Mouse (Mus musculus) heart, adult 2 months (tissue): ENCODE measurements around the gene Ankrd11. TPM values are rescaled to one million over a fixed set of nuclear protein-coding genes. Genes with fewer than 3 reads are reported as not detected.

Experiments
- DNase-seq, 2 experiments: peaks; one replicate each; pipeline ENCODE4 v3.0.0; 2021
- H3K27ac ChIP-seq: fragments of 200-600 bp; 2 replicates; pipeline ENCODE4 v1.8.1; 2022
- H3K27me3 ChIP-seq: fragments of 200-500 bp; 2 replicates; pipeline ENCODE4 v1.6.1; 2012; ENCODE audit warnings: mild to moderate bottlenecking, low read length, inconsistent platforms, mixed read lengths; ENCODE audit not compliant: control insufficient read depth, insufficient read depth
- H3K36me3 ChIP-seq: fragments of 200-500 bp; 2 replicates; pipeline ENCODE4 v1.6.1; 2012; ENCODE audit warnings: low read length, inconsistent platforms; ENCODE audit not compliant: control insufficient read depth, insufficient read depth
- H3K4me1 ChIP-seq: fragments of 200-500 bp; 2 replicates; pipeline ENCODE4 v1.6.1; 2011; ENCODE audit warnings: low read length; ENCODE audit not compliant: control insufficient read depth, insufficient read depth
- H3K4me3 ChIP-seq: fragments of 200-600 bp; 2 replicates; pipeline ENCODE4 v1.8.1; 2022
- H3K79me2 ChIP-seq: fragments of 200-500 bp; replicated peaks from 2 replicates; pipeline ENCODE4 v1.6.1; 2012; ENCODE audit warnings: mild to moderate bottlenecking, inconsistent platforms, low read length, moderate library complexity, mixed read lengths; ENCODE audit not compliant: control insufficient read depth, insufficient read depth
- H3K9ac ChIP-seq: fragments of 200-500 bp; 2 replicates; pipeline ENCODE4 v1.6.1; 2012; ENCODE audit warnings: low read depth, mild to moderate bottlenecking, control low read depth, inconsistent platforms, low read length, mixed read lengths
- CTCF ChIP-seq: fragments of 200-600 bp; IDR thresholded peaks from 2 replicates; pipeline ENCODE4 v1.8.1; 2022; ENCODE audit warnings: antibody characterized with exemption, mild to moderate bottlenecking, moderate library complexity
- EP300 ChIP-seq: fragments of 200-500 bp; IDR thresholded peaks from 2 replicates; pipeline ENCODE4 v1.6.1; 2011; ENCODE audit warnings: low read depth, low read length, control low read depth; ENCODE audit not compliant: insufficient read depth
- POLR2A ChIP-seq: fragments of 200-500 bp; IDR thresholded peaks from 2 replicates; pipeline ENCODE4 v1.6.1; 2011; ENCODE audit warnings: mild to moderate bottlenecking, low read depth, low read length, control low read depth; ENCODE audit not compliant: insufficient read depth
- WGBS: fragments of 180-500 bp; shearing (Covaris S2); methylation state at CpG from one replicate; pipeline ENCODE4 v1.1.7; 2018; 5-methylcytosine and 5-hydroxymethylcytosine counted together
- intact Hi-C: fragments of 180-260 bp; cut with DNase I; formaldehyde crosslinking; loops from one replicate; pipeline ENCODE4 v1.15.1; 2025
- polyA plus RNA-seq: library from polyadenylated mRNA; depleted of rRNA; stranded (reverse); fragments of >200 nt; gene quantifications from 2 replicates; pipeline ENCODE4 v1.2.3, GENCODE M21; 2012
- total RNA-seq, 2 experiments: library from RNA; stranded (reverse); gene quantifications; 2 replicates each; pipeline ENCODE4 v1.2.3; 2021

The Ankrd11 gene
- total and polyA plus RNA-seq, 3 experiments: 34.4 to 76.3 (median 68.0) TPM

- Histone ChIP-seq H3K27ac (no peak overlapping the region), H3K27me3 (no peaks in the 10 kb centered on the region), H3K36me3 (peaks cover 25% of the 10 kb centered on the region), H3K4me1 (peaks cover 29% of the 10 kb centered on the region), H3K79me2 (peaks cover 10% of the 10 kb centered on the region), H3K9ac (no peak overlapping the region), H3K4me3 (no peak overlapping the region)
- intact Hi-C loops: no loop called here
- TF ChIP-seq EP300: no peak
- TF ChIP-seq CTCF: no peak
- no peak for TF ChIP-seq POLR2A
- DNase-seq: no peak
Measured at GRCm38 (mm10) chr8:122933973-122934372, 108.1 kb downstream of the Ankrd11 start.

GRCm38 (mm10) chr8:122932561-122932959, 109.5 kb downstream of the Ankrd11 start:
- no peak for DNase-seq

DNA sequence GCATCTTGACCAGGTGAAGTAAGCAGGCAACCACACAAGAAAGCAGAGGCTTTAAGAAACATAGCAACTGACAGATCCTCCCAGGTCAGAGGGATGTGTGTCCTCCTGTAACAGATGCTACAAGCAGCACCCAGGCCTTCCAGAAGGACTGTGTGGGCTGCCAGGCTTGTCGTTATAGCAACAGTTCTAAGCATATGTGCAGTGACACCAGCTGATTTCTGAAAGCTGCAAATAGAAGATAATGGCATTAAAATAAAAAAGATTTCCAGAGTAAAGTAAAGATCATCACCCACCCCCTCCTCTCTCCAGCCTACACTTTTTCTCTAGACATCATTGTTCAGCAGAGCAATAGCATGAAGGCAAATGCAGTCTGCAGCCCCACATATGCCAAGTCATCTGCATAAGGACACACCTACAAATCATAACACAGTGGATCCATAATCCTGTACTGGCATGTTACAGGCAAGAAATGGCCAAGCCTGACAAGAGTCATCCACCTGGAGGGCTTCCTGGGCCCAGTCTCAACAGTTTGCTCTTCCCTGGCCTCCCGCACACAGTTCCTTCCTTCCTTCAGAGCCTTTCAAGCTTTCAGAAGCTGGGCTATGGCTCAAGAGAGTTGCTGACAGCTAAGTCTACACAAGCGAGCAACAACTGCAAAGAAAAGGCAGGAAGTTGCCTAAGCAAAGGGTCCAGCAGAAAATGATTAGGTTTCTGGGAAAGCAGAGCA, 110.1 kb downstream of the Ankrd11 start:
- Histone ChIP-seq H3K9ac (no peak overlapping the region), H3K27me3 (no peaks in the 10 kb centered on the region), H3K27ac (no peak overlapping the region; the same call in 1 of the 2 replicates), H3K4me3 (no peak overlapping the region), H3K4me1 (peaks cover 27% of the 10 kb centered on the region), H3K79me2 (peaks cover 6% of the 10 kb centered on the region; the same call in 1 of the 2 replicates), H3K36me3 (peaks cover 19% of the 10 kb centered on the region)
- TF ChIP-seq CTCF (no peak), EP300 (no peak), POLR2A (no peak)
- intact Hi-C loops: no loop called here
- no peak for DNase-seq
- WGBS: 33% methylated on average over 3 of the region's 3 CpGs

More at GRCm38 (mm10) chr8:122932561-122932959, 109.5 kb downstream of the Ankrd11 start:
- no peak overlapping the region for H3K4me3 ChIP-seq
- peaks cover 23% of the 10 kb centered on the region for H3K36me3 ChIP-seq
- intact Hi-C loops: no loop called here
- no peaks in the 10 kb centered on the region for H3K27me3 ChIP-seq
- H3K27ac ChIP-seq: no peak overlapping the region; the same call in 1 of the 2 replicates
- peaks cover 31% of the 10 kb centered on the region for H3K4me1 ChIP-seq
- TF ChIP-seq POLR2A (no peak), EP300 (no peak), CTCF (no peak)
- 35% methylated on average over 2 of the region's 2 CpGs for WGBS
- peaks cover 7% of the 10 kb centered on the region; the same call in 1 of the 2 replicates for H3K79me2 ChIP-seq
- H3K9ac ChIP-seq: no peak overlapping the region

GRCm38 (mm10) chr8:122928631-122929224, 113.3 kb downstream of the Ankrd11 start:
- intact Hi-C loops: no loop called here
- Histone ChIP-seq H3K79me2 (peaks cover 11% of the 10 kb centered on the region), H3K27me3 (no peaks in the 10 kb centered on the region), H3K4me3 (no peak overlapping the region), H3K9ac (no peak overlapping the region), H3K36me3 (peaks cover 21% of the 10 kb centered on the region), H3K27ac (no peak overlapping the region; the same call in 1 of the 2 replicates), H3K4me1 (peaks cover 39% of the 10 kb centered on the region)
- no peak for DNase-seq
- WGBS: 44% methylated on average over 7 of the region's 7 CpGs
- TF ChIP-seq EP300: no peak
- TF ChIP-seq CTCF: no peak
- no peak for TF ChIP-seq POLR2A

DNA sequence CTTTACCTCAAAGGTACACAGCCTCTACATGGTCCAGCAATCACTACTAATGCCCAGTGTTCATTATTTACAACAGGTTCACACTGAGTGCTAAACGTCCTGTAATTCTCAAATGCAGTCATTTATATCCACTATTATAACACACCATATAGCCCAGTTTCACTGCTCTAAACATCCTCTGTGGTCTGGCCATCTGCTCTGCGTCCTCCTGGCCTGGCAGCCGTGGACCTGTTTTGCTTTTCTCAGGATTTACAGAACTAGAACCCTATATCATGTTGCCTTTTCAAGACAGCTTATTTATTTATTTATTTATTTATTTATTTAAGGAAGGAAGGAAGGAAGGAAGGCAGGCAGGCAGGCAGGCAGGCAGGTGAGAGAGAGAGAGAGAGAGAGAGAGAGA, 114.2 kb downstream of the Ankrd11 start:
- Histone ChIP-seq H3K4me1 (peaks cover 42% of the 10 kb centered on the region), H3K9ac (no peak overlapping the region), H3K79me2 (peaks cover 11% of the 10 kb centered on the region), H3K27me3 (no peaks in the 10 kb centered on the region), H3K27ac (no peak overlapping the region; the same call in 1 of the 2 replicates), H3K36me3 (peaks cover 24% of the 10 kb centered on the region), H3K4me3 (no peak overlapping the region)
- no peak for DNase-seq
- TF ChIP-seq POLR2A: no peak
- TF ChIP-seq EP300: no peak
- TF ChIP-seq CTCF: no peak
- intact Hi-C loops: no loop called here
- WGBS: 64% methylated on average over 3 of the region's 3 CpGs

- peaks cover 39% of the 10 kb centered on the region for H3K4me1 ChIP-seq
- peaks cover 14% of the 10 kb centered on the region for H3K79me2 ChIP-seq
- no peak overlapping the region for H3K4me3 ChIP-seq
- intact Hi-C loops: no loop called here
- H3K36me3 ChIP-seq: peaks cover 26% of the 10 kb centered on the region
- no peak for DNase-seq
- H3K9ac ChIP-seq: no peak overlapping the region
- TF ChIP-seq POLR2A: no peak
- TF ChIP-seq EP300: no peak
- TF ChIP-seq CTCF: peak; percentile 48
- WGBS: 89% methylated on average over 7 of the region's 7 CpGs
- no peaks in the 10 kb centered on the region for H3K27me3 ChIP-seq
- H3K27ac ChIP-seq: 0 out of 2 replicates have a peak overlapping the region, but pooled peaks have one; percentile 35
Measured at GRCm38 (mm10) chr8:122926782-122927181, 115.3 kb downstream of the Ankrd11 start.
